Mouse (Mus musculus): ENCODE data around the gene Prr23a2.

- no peak for TF ChIP-seq CTCF (IDR thresholded peaks at IDR 0.05; ENCODE audit: control insufficient read depth, insufficient read depth, insufficient replicate concordance, low read depth, low read length)
- TF ChIP-seq POLR2A (IDR thresholded peaks at IDR 0.05; ENCODE audit: control insufficient read depth, low read depth, low read length) = no peak
Observed at GRCm38 (mm10) chr9:98902819-98903218, 46.5 kb downstream of the Prr23a2 start, which contains the start of gene 7420426K07Rik.
